Mouse (Mus musculus) G1E (cell line): Measurements from ENCODE around the gene Aimp2.

Source experiments
- CTCF ChIP-seq: IDR thresholded peaks from 2 replicates; pipeline ENCODE4 v1.5.1; 2012; ENCODE audit warnings: low read depth, low read length, inconsistent platforms, mixed read lengths
- GATA1 ChIP-seq: IDR thresholded peaks from 2 replicates; pipeline ENCODE4 v1.6.1; 2012; ENCODE audit warnings: borderline replicate concordance, low read length, inconsistent platforms, mixed read lengths
- GATA2 ChIP-seq: IDR thresholded peaks from 2 replicates; pipeline ENCODE4 v1.6.1; 2012; ENCODE audit warnings: low read depth, low read length, inconsistent platforms, borderline replicate concordance
- POLR2AphosphoS5 ChIP-seq: IDR thresholded peaks from 2 replicates; pipeline ENCODE4 v1.6.1; 2012; ENCODE audit warnings: low read depth, low read length, inconsistent platforms; ENCODE audit not compliant: insufficient replicate concordance
- TAL1 ChIP-seq: conservative IDR thresholded peaks from 2 replicates; pipeline ENCODE4 v1.6.1; 2012; ENCODE audit warnings: low read depth, low read length, inconsistent platforms, mixed read lengths

DNA sequence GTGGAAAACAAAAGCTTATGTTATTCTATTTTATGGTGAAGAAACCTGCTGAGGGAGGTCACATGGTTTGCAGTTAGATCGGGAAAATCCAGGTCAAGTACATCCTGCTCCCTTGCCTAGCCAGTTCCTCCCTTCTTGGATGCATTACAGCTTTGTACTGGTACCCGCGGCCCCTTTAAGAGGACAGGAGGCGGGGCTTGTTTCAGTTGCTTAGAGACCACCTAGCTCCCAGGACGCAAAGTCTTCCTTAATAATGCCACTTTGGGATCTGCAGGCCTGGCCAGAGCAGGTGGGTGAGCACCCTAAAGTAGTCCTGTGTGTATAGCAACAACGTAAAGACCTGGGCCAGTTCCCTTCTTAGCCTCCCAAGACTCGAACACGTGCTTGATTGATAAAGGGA, 23.2 kb upstream of the Aimp2 start, which contains the start of gene Rsph10b:
- TF ChIP-seq GATA1 (no peak), CTCF (no peak), TAL1 (no peak), GATA2 (no peak), POLR2AphosphoS5 (no peak)
